Mouse (Mus musculus) induced T-regulatory cell, adult 2 months (primary cell): ENCODE results near the gene Bicra.

Experiments used
- DNase-seq: peaks from one replicate; pipeline ENCODE4 v3.0.0-alpha.2; 2012; ENCODE audit warnings: low read depth

The Bicra gene

GRCm38 (mm10) chr7:16047338-16048146 lies at the start of gene Bicra:
Gene Bicra, minus strand, starts transcription at chr7:16047921.
- DNase-seq, result peak; percentile 89

GRCm38 (mm10) chr7:16094592-16094991 lies 46.9 kb upstream of the Bicra start:
- no peak for DNase-seq

- no peak for DNase-seq
Observed at GRCm38 (mm10) chr7:16087587-16087986, 39.9 kb upstream of the Bicra start.

GRCm38 (mm10) chr7:16083361-16083760 lies 35.6 kb upstream of the Bicra start:
- no peak for DNase-seq

DNA sequence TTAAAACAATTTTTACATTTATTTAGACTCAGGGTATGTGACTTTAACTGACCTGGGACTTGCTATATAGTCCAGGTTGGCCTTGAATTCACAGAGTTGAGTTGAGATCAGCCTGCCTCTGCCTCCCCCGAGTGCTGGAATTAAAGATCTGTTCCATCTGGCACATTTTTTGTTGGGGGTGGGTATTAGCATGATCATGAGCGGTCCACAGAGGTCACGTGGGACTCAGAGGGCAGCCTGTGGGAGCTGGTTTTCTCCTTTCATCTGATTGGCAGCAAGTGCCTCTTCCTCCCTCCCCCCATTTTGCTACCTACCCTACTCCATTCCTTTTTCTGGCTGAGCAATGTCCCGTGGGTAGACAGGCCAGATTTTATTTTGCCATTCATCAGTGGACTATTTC lies 32.9 kb upstream of the Bicra start:
- DNase-seq, result no peak

- no peak for DNase-seq
Observed at GRCm38 (mm10) chr7:16079947-16080346, 32.2 kb upstream of the Bicra start.

DNA sequence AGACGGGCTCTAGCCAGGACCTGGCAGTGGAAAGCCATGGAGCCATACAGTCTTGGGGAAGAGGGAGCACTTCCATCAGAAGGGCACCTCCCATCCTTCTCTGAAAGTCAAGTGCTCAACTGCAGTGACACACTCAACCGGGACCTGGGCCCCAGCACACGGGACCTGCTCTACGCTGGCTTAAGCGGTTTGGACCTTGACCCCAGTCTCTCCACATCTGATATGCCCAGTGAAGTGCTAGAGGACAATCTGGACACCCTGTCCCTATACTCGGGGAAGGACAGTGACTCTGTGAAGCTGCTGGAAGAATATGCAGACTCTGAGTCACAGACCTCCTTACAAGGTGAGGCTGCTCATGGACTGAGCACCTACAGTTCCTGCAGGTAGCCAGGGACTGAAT lies 24.2 kb upstream of the Bicra start:
- no peak for DNase-seq

GRCm38 (mm10) chr7:16070846-16071245 lies 23.1 kb upstream of the Bicra start:
- DNase-seq, result no peak

DNA sequence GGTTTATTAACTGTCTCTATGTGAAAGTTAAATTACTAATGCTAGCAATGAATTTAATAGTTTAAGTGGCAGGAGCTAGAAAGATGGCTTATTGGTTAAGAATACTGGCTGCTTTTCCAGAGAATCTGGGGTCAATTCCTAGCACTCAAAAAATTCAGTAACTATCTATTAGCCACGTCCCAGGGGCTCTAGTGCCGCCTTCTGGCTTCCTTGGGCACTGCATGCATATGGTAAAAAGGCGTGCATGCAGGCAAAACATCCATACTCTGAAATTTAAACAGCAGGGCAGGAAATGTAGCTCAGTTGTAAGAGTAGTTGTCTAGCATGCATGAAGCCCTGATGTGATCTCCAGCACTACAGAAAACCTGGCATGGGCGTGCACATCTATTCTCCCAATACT lies 15.8 kb upstream of the Bicra start:
- peak; percentile 57 for DNase-seq

DNA sequence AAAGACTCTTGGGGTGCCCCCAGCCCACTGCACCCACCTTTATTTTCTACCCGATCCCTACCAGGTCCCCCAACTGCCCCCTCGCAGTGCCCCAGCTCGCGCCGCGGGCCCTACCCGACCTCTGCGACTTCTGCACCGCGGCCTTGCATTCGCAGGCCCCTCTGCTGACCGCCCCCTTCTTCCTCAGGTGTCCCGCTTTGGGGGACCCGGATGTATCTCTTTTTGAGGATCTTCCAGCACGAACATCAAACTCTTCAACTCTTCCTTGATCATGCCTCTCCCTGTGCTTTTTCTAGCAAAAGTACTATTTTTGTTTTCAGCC lies 14.3 kb upstream of the Bicra start:
- DNase-seq, result no peak

DNA sequence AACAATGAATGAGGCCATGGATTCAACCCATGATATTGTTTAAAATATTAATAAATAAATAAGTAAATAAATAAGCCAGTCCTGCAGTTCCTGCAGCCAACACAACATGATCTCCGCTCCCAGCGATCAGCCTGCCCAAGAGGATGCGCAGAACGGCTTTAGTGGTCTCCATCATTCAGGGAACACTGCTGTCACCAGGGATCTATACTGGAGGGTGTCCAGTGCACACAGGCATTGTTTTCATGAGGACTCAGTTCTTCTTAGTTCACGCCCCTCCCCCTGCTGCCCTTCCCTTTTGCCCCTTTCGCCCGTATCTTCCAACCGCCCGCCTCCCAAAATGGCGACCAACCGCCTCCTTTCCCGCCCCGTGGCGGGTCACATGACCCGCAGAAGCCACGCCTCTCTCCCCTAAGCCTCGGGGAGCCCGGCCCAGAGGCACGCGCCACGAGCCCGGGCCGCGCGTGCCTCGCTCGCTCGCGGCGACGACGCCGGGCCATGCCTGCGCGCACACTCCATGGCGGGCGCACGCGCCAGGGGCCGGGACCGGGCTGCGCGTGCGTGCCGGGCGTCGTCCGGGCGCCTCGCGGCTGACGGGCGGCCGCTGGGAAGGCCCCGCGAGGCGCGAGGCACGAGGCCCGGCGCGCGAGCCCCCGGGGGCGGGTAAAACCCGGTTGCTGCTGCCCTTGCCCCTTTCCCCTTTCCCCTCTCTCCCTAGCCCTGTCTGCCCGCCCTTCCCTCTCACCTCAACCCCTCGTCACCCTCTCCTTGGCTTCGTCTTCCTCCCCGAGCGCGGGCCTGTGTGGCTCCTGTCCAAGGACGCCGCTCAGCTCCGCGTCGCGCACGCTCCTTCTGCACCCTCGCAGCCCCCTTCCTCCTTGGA lies 13.7 kb upstream of the Bicra start, which contains the start of gene Zfp541:
Gene Zfp541 (plus strand): TSS at position 596 of the 880 bp plus-strand sequence.
- DNase-seq, result no peak

DNA sequence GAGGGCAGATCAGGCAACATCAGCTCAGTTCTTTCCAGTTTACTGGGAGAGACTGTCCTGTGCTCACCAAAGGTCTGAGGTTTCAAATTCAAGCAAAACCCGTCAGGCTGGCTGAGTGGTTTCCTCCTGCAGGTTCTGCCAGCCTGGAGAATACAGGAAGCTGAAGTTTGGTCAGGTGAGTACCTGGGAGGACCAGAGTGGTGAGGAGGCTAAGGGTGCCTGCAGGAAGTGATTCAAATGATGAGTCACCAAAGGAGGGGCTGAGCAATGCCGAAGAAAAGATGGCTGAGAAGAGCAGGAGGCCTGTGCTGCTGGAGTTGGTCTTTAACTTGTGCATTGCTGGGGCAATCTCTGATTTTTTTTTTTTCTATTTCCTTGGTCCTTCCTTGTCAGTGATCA lies 9.4 kb upstream of the Bicra start:
- DNase-seq, result peak; percentile 86

GRCm38 (mm10) chr7:16056459-16057135 lies 8.9 kb upstream of the Bicra start:
- DNase-seq, result peak; percentile 85

DNA sequence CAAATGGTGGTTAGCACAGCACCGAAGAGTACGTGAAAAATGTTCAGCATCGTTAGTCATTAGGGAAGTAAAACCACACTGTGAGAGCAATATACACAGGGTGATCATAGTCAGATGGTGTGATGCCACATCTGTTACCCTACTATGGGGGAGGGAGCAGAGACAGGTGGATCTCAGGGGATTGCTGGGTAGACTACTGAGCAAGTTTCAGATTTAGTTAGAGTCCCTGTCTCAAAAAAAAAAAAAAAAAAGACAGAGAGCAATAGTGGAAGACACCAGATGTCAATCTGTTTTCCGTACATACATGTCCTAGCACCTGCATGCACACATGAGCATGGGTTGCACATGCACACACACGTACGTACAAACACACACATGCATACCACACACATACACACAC lies 7.9 kb upstream of the Bicra start:
- peak; percentile 80 for DNase-seq

DNA sequence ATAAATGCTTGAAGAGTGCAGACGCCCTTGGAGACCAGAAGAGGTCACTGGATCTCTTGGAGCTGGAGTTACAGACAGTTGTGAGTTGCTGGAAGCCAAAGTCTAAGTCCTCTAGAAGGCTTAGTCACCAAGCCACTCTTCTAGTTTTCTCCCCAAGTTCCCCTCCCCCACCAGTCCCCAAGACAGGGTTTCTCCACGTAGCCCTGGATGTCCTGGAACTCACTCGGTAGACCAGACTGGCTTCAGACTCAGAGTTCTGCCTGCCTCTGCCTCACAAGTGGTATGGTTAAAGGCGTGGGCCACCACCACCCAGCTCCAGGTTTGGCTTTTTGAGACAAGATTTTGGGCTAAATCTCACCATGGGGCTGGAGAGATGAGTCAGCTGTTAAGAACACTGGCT lies 7.2 kb upstream of the Bicra start:
- DNase-seq, result peak; percentile 52

DNA sequence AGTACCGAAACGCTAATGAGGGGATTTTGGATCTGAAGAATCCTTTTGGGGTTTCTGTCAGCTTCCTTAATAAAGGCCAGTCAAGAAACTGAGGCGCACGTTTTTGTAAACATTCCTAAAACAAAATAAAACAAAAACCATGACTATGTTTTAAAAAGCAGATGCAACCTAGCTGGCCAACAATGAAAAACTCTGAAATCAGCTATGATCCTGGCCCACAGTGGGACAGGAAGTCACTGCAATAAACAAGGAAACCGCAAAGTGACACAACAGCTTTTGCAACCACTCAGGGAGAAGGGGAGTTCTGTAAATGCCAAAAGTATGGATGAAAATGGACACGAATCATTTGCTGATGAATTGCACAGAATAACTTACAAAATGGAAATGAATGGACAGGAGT lies 5.4 kb upstream of the Bicra start:
- no peak for DNase-seq

GRCm38 (mm10) chr7:16052684-16053083 lies 5.0 kb upstream of the Bicra start:
- peak; percentile 98 for DNase-seq

- DNase-seq, result peak; percentile 92
Observed at GRCm38 (mm10) chr7:16051883-16052595, 4.3 kb upstream of the Bicra start.

DNA sequence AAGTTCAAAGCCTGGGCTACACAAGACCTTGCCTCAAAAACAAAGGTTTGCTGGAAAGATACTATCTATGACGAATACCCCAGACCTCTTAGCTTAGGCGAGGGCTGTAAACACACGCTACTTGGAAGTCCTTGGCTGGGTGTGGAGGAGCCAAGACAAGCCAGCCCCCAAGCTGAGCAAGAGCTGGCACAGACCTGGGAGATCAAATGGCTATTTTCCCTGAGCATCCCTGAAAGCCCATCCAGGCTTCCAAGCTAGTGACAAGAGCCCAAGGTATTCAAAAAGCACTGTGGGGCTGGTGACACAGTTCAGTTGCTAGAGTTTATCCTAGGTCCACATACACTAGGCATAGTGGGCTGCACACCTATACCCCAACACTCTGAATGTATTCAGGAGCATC lies 2.9 kb upstream of the Bicra start:
- DNase-seq, result no peak

- DNase-seq, result no peak
Observed at GRCm38 (mm10) chr7:16049576-16049915, 1.8 kb upstream of the Bicra start.

GRCm38 (mm10) chr7:16048675-16049575 lies 1.2 kb upstream of the Bicra start:
- peak; percentile 58 for DNase-seq
